Mouse (Mus musculus) liver, adult 2 months (tissue): ENCODE measurements at regions not wholly inside any gene's neighbourhood (a gene's known extent, or its start where the extent isn't known, plus 50 kb on each side); places are given as distances from the start of the nearest gene placed in this dataset.

ENCODE experiments used
- CTCF ChIP-seq: fragments of 200-500 bp; IDR thresholded peaks from 2 replicates; pipeline ENCODE4 v1.5.1; 2011; ENCODE audit warnings: low read depth, low read length, control low read depth
- POLR2A ChIP-seq: fragments of 200-500 bp; IDR thresholded peaks from 2 replicates; pipeline ENCODE4 v1.6.1; 2011; ENCODE audit warnings: low read length, control low read depth; ENCODE audit not compliant: insufficient read depth; ENCODE audit errors: extremely low read depth

DNA sequence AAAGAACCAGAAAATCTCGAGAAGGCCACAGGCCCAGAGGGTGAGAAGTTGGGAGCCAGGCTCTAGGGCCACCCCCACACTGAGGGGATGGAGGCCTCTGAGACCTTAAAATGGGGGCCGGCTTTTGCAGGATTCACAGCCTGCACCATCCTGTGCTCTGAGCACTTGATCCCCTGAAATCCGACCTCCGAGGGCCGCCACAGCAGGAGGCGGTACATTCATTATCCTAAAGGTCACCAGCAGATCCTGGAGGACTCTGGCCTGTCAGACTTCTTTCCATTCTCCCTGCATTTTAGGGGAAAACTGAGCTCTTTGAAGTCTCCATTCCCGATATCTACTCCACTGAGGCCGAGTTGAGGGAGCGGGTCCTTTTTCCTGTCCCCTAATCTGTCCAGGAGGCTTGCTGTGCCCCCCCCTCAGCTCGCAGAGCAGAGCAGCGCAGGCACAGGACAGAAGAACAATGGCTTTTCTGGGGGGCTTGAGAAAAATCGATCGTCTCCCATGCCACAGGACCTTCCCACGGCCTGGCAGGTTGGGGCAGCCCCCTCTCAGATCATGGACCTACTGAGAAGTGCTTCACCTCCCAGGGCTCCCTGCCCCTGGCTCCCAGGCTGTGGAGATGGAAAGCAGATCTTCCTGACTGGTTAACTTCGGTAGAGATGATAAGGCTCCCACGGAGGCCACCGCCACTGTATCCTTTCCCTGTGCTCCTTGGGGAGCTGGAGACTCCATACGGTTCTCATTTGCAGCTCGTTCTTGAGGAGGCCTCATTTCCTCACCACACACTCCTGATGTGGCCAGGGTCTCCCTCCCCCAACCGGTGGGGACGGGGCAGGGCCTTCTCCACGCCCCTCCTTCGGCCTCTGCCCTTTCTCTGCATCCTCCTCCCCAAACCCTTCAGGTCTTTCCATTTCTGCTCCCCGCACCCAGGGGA is 126.1 kb upstream of the Bcor start:
- TF ChIP-seq CTCF (no peak), POLR2A (no peak)
